Mouse (Mus musculus): ENCODE measurements around the gene Itih4.

- TF ChIP-seq CTCF (IDR thresholded peaks at IDR 0.05; ENCODE audit: borderline replicate concordance, control insufficient read depth, extremely low read depth, insufficient read depth, low read length, poor library complexity), result no peak
- no peak for TF ChIP-seq POLR2A (IDR thresholded peaks at IDR 0.05; ENCODE audit: control insufficient read depth, extremely low read depth, insufficient read depth, low read length, poor library complexity)
Observed at GRCm38 (mm10) chr14:30949986-30950385, 63.7 kb downstream of the Itih4 start.

Measured in thymus, adult 2 months (tissue).